Mouse (Mus musculus): Measurements from ENCODE around the gene Polr2l. TPM values are rescaled to one million over a fixed set of nuclear protein-coding genes. Genes with fewer than 3 reads are reported as not detected.

Polr2l gene
- polyA plus RNA-seq, 1 experiment = 21.1 TPM

- no peak for TF ChIP-seq POLR2A (IDR thresholded peaks at IDR 0.05; ENCODE audit: control insufficient read depth, low read depth, low read length)
- TF ChIP-seq CTCF (IDR thresholded peaks at IDR 0.05; ENCODE audit: control insufficient read depth, insufficient read depth, insufficient replicate concordance, low read depth, low read length) = no peak
- no peaks in the 10 kb centered on the region for H3K36me3 ChIP-seq (ENCODE audit: control insufficient read depth, insufficient read depth, low read length)
- peaks cover 6% of the 10 kb centered on the region for H3K4me1 ChIP-seq (ENCODE audit: control insufficient read depth, insufficient read depth, low read length)
- no peak overlapping the region for H3K27ac ChIP-seq (ENCODE audit: control insufficient read depth, insufficient read depth, low read depth, low read length)
- H3K4me3 ChIP-seq (ENCODE audit: control insufficient read depth, low read depth, low read length) = no peak overlapping the region
- H3K27me3 ChIP-seq (ENCODE audit: control insufficient read depth, insufficient read depth, low read length) = no peaks in the 10 kb centered on the region
These were observed 44.2 kb downstream of the Polr2l start for GRCm38 (mm10) chr7:141430585-141431240.

GRCm38 (mm10) chr7:141429840-141430584, 44.9 kb downstream of the Polr2l start:
- peaks cover 6% of the 10 kb centered on the region for H3K4me1 ChIP-seq (ENCODE audit: control insufficient read depth, insufficient read depth, low read length)
- no peak overlapping the region for H3K4me3 ChIP-seq (ENCODE audit: control insufficient read depth, low read depth, low read length)
- TF ChIP-seq POLR2A (IDR thresholded peaks at IDR 0.05; ENCODE audit: control insufficient read depth, low read depth, low read length) (no peak), CTCF (IDR thresholded peaks at IDR 0.05; ENCODE audit: control insufficient read depth, insufficient read depth, insufficient replicate concordance, low read depth, low read length) (no peak)
- H3K27me3 ChIP-seq (ENCODE audit: control insufficient read depth, insufficient read depth, low read length) = no peaks in the 10 kb centered on the region
- no peak overlapping the region for H3K27ac ChIP-seq (ENCODE audit: control insufficient read depth, insufficient read depth, low read depth, low read length)
- H3K36me3 ChIP-seq (ENCODE audit: control insufficient read depth, insufficient read depth, low read length) = no peaks in the 10 kb centered on the region

- peaks cover 6% of the 10 kb centered on the region for H3K4me1 ChIP-seq (ENCODE audit: control insufficient read depth, insufficient read depth, low read length)
- no peaks in the 10 kb centered on the region for H3K27me3 ChIP-seq (ENCODE audit: control insufficient read depth, insufficient read depth, low read length)
- no peaks in the 10 kb centered on the region for H3K36me3 ChIP-seq (ENCODE audit: control insufficient read depth, insufficient read depth, low read length)
- no peak within 1 kb of the TSS for H3K4me3 ChIP-seq (ENCODE audit: control insufficient read depth, low read depth, low read length)
- H3K27ac ChIP-seq (ENCODE audit: control insufficient read depth, insufficient read depth, low read depth, low read length) = no peak within 1 kb of the TSS
- TF ChIP-seq POLR2A (IDR thresholded peaks at IDR 0.05; ENCODE audit: control insufficient read depth, low read depth, low read length) = no peak
- no peak for TF ChIP-seq CTCF (IDR thresholded peaks at IDR 0.05; ENCODE audit: control insufficient read depth, insufficient read depth, insufficient replicate concordance, low read depth, low read length)
These were observed 45.6 kb downstream of the Polr2l start, which contains the start of gene Cend1 for GRCm38 (mm10) chr7:141429310-141429709. TSS of gene Cend1 (minus strand) at chr7:141429491.

GRCm38 (mm10) chr7:141428701-141429100, 46.2 kb downstream of the Polr2l start:
- Histone ChIP-seq H3K4me1 (ENCODE audit: control insufficient read depth, insufficient read depth, low read length) (peaks cover 6% of the 10 kb centered on the region), H3K27me3 (ENCODE audit: control insufficient read depth, insufficient read depth, low read length) (no peaks in the 10 kb centered on the region), H3K4me3 (ENCODE audit: control insufficient read depth, low read depth, low read length) (no peak overlapping the region), H3K27ac (ENCODE audit: control insufficient read depth, insufficient read depth, low read depth, low read length) (no peak overlapping the region), H3K36me3 (ENCODE audit: control insufficient read depth, insufficient read depth, low read length) (no peaks in the 10 kb centered on the region)
- TF ChIP-seq POLR2A (IDR thresholded peaks at IDR 0.05; ENCODE audit: control insufficient read depth, low read depth, low read length) (no peak), CTCF (IDR thresholded peaks at IDR 0.05; ENCODE audit: control insufficient read depth, insufficient read depth, insufficient replicate concordance, low read depth, low read length) (no peak)

- TF ChIP-seq CTCF (IDR thresholded peaks at IDR 0.05; ENCODE audit: control insufficient read depth, insufficient read depth, insufficient replicate concordance, low read depth, low read length) = no peak
- no peak for TF ChIP-seq POLR2A (IDR thresholded peaks at IDR 0.05; ENCODE audit: control insufficient read depth, low read depth, low read length)
- Histone ChIP-seq H3K27me3 (ENCODE audit: control insufficient read depth, insufficient read depth, low read length) (no peaks in the 10 kb centered on the region), H3K4me3 (ENCODE audit: control insufficient read depth, low read depth, low read length) (no peak overlapping the region), H3K4me1 (ENCODE audit: control insufficient read depth, insufficient read depth, low read length) (peaks cover 6% of the 10 kb centered on the region), H3K36me3 (ENCODE audit: control insufficient read depth, insufficient read depth, low read length) (no peaks in the 10 kb centered on the region), H3K27ac (ENCODE audit: control insufficient read depth, insufficient read depth, low read depth, low read length) (no peak overlapping the region)
These were observed 47.8 kb downstream of the Polr2l start for GRCm38 (mm10) chr7:141426948-141427730.

- no peaks in the 10 kb centered on the region for H3K36me3 ChIP-seq (ENCODE audit: control insufficient read depth, insufficient read depth, low read length)
- no peak overlapping the region for H3K4me3 ChIP-seq (ENCODE audit: control insufficient read depth, low read depth, low read length)
- no peaks in the 10 kb centered on the region for H3K27me3 ChIP-seq (ENCODE audit: control insufficient read depth, insufficient read depth, low read length)
- TF ChIP-seq POLR2A (IDR thresholded peaks at IDR 0.05; ENCODE audit: control insufficient read depth, low read depth, low read length) = no peak
- no peak for TF ChIP-seq CTCF (IDR thresholded peaks at IDR 0.05; ENCODE audit: control insufficient read depth, insufficient read depth, insufficient replicate concordance, low read depth, low read length)
- H3K4me1 ChIP-seq (ENCODE audit: control insufficient read depth, insufficient read depth, low read length) = no peaks in the 10 kb centered on the region
- no peak overlapping the region for H3K27ac ChIP-seq (ENCODE audit: control insufficient read depth, insufficient read depth, low read depth, low read length)
These were observed 51.1 kb downstream of the Polr2l start for GRCm38 (mm10) chr7:141423811-141424210.

Other genes with a start within 250 kb of the Polr2l start
- 17.6 and 19.0 TPM in 2 replicates for gene Phrf1, start 246.3 kb downstream of the Polr2l start, polyA plus RNA-seq (2012; rRNA removed)
- 2.3 and 2.4 TPM in 2 replicates for gene Irf7, start 208.7 kb downstream of the Polr2l start, polyA plus RNA-seq (2012; rRNA removed)
- 0.76 and 0.91 TPM in 2 replicates for gene Cdhr5, start 198.3 kb downstream of the Polr2l start, polyA plus RNA-seq (2012; rRNA removed)
- gene Sct, start 196.0 kb downstream of the Polr2l start, polyA plus RNA-seq (2012; rRNA removed) = 6.4 and 8.6 TPM in 2 replicates
- gene Drd4, start 183.1 kb downstream of the Polr2l start, polyA plus RNA-seq (2012; rRNA removed) = 11.5 and 13.0 TPM in 2 replicates
- gene Deaf1, start 147.4 kb downstream of the Polr2l start, polyA plus RNA-seq (2012; rRNA removed) = 8.3 and 9.1 TPM in 2 replicates
- 42.3 and 44.2 TPM in 2 replicates for gene Tmem80, start 147.4 kb downstream of the Polr2l start, polyA plus RNA-seq (2012; rRNA removed)
- 4.7 and 5.3 TPM in 2 replicates for gene Eps8l2, start 136.3 kb downstream of the Polr2l start, polyA plus RNA-seq (2012; rRNA removed)
- gene Taldo1, start 82.9 kb downstream of the Polr2l start, polyA plus RNA-seq (2012; rRNA removed) = 26.0 and 30.2 TPM in 2 replicates
- gene Gatd1, start 61.0 kb downstream of the Polr2l start, polyA plus RNA-seq (2012; rRNA removed) = 23.3 and 24.4 TPM in 2 replicates
- 0.48 and 0.63 TPM in 2 replicates for gene Cend1, start 45.6 kb downstream of the Polr2l start, polyA plus RNA-seq (2012; rRNA removed)
- 7.2 and 10.9 TPM in 2 replicates for gene Slc25a22, start 37.2 kb downstream of the Polr2l start, polyA plus RNA-seq (2012; rRNA removed)
- 5.5 and 5.6 TPM in 2 replicates for gene Pidd1, start 31.1 kb downstream of the Polr2l start, polyA plus RNA-seq (2012; rRNA removed)
- gene Rplp2, start 27.8 kb downstream of the Polr2l start, polyA plus RNA-seq (2012; rRNA removed) = 226 and 309 TPM in 2 replicates
- gene Pnpla2, start 19.9 kb downstream of the Polr2l start, polyA plus RNA-seq (2012; rRNA removed) = 379 and 436 TPM in 2 replicates
- gene Cracr2b, start 14.0 kb downstream of the Polr2l start, polyA plus RNA-seq (2012; rRNA removed) = 2.1 and 2.4 TPM in 2 replicates
- 102 and 104 TPM in 2 replicates for gene Cd151, start 7.7 kb downstream of the Polr2l start, polyA plus RNA-seq (2012; rRNA removed)
- gene Tspan4, start 108 bp upstream of the Polr2l start, polyA plus RNA-seq (2012; rRNA removed) = 14.6 and 15.5 TPM in 2 replicates
- 81.0 and 89.4 TPM in 2 replicates for gene Chid1, start 64.7 kb upstream of the Polr2l start, polyA plus RNA-seq (2012; rRNA removed)
- gene Ap2a2, start 87.0 kb upstream of the Polr2l start, polyA plus RNA-seq (2012; rRNA removed) = 25.4 and 26.8 TPM in 2 replicates
- 1.6 and 1.8 TPM in 2 replicates for gene Muc6, start 180.2 kb upstream of the Polr2l start, polyA plus RNA-seq (2012; rRNA removed)
- 1.3 and 1.8 TPM in 2 replicates for gene Muc2, start 215.2 kb upstream of the Polr2l start, polyA plus RNA-seq (2012; rRNA removed)